Mouse (Mus musculus) CH12.LX (cell line): Measurements from ENCODE around the gene Slc25a10. TPM values are rescaled to one million over a fixed set of nuclear protein-coding genes. Genes with fewer than 3 reads are reported as not detected.

ENCODE experiments used
- DNase-seq: peaks from one replicate; pipeline ENCODE4 v3.0.0-alpha.2; 2013; ENCODE audit errors: extremely low read depth
- H3K27ac ChIP-seq: 2 replicates; pipeline ENCODE4 v1.5.1; 2012; ENCODE audit warnings: low read depth, mild to moderate bottlenecking, control low read depth, moderate library complexity; ENCODE audit not compliant: insufficient read depth
- H3K27me3 ChIP-seq: replicated peaks from 2 replicates; pipeline ENCODE3; 2012; ENCODE audit warnings: inconsistent platforms
- H3K36me3 ChIP-seq, 2 experiments: replicated peaks in 1 of 2; 2 replicates each; pipeline versions ENCODE3 to v1.6.1; 2012; ENCODE audit warnings: inconsistent platforms in 1 of 2, low read length in 1 of 2, mild to moderate bottlenecking in 1 of 2, mixed read lengths in 1 of 2, moderate library complexity in 1 of 2; ENCODE audit not compliant: control insufficient read depth in 1 of 2, insufficient read depth in 1 of 2
- H3K4me1 ChIP-seq, 2 experiments: 2 replicates each; pipeline ENCODE4 v1.6.1; 2012; ENCODE audit warnings: inconsistent platforms in 1 of 2, moderate library complexity in 1 of 2; ENCODE audit not compliant: insufficient read depth in 2 of 2, control insufficient read depth in 1 of 2
- H3K4me2 ChIP-seq: 2 replicates; pipeline ENCODE4 v1.6.1; 2012; ENCODE audit warnings: low read depth, mild to moderate bottlenecking, control low read depth; ENCODE audit not compliant: poor library complexity, insufficient read depth, severe bottlenecking
- H3K4me3 ChIP-seq, 3 experiments: fragments of 150-350 bp in 1 of 3; sonication (generic) in 1 of 3; replicated peaks in 1 of 3; 2 replicates each; pipeline versions ENCODE3 to v1.5.1; 2011 to 2012; ENCODE audit warnings: low read depth in 2 of 3, low read length in 2 of 3, mild to moderate bottlenecking in 2 of 3, moderate library complexity in 2 of 3, control low read depth in 1 of 3, improper control_type of control experiment in 1 of 3, inconsistent platforms in 1 of 3, mixed read lengths in 1 of 3; ENCODE audit not compliant: poor library complexity in 1 of 3
- H3K79me2 ChIP-seq: replicated peaks from 2 replicates; pipeline ENCODE4 v1.6.1; 2012; ENCODE audit warnings: mild to moderate bottlenecking, moderate library complexity; ENCODE audit not compliant: control insufficient read depth, poor library complexity, insufficient read depth, severe bottlenecking; ENCODE audit errors: extremely low read depth
- H3K9ac ChIP-seq: 2 replicates; pipeline ENCODE4 v1.6.1; 2012; ENCODE audit warnings: low read depth, mild to moderate bottlenecking, control low read depth, moderate library complexity; ENCODE audit not compliant: insufficient read depth
- H3K9me3 ChIP-seq: replicated peaks from 2 replicates; pipeline ENCODE3; 2012; ENCODE audit warnings: low read length, inconsistent platforms, mixed read lengths
- BHLHE40 ChIP-seq: IDR thresholded peaks from 2 replicates; pipeline ENCODE4 v1.6.1; 2011; ENCODE audit warnings: mild to moderate bottlenecking, low read depth, low read length, improper control_type of control experiment
- CHD1 ChIP-seq: IDR thresholded peaks from 2 replicates; pipeline ENCODE4 v1.6.1; 2012; ENCODE audit warnings: low read depth, low read length, improper control_type of control experiment, inconsistent platforms
- CHD2 ChIP-seq: IDR thresholded peaks from 2 replicates; pipeline ENCODE4 v1.6.1; 2011; ENCODE audit warnings: low read length, improper control_type of control experiment
- CTCF ChIP-seq, 2 experiments: IDR thresholded peaks in 1 of 2; conservative IDR thresholded peaks in 1 of 2; 2 replicates each; pipeline ENCODE4 v1.5.1; 2011 to 2012; ENCODE audit warnings: low read depth in 2 of 2, low read length in 2 of 2, improper control_type of control experiment in 1 of 2, inconsistent platforms in 1 of 2, mild to moderate bottlenecking in 1 of 2, moderate library complexity in 1 of 2
- ELF1 ChIP-seq: IDR thresholded peaks from 2 replicates; pipeline ENCODE4 v1.6.1; 2014; ENCODE audit warnings: low read depth, mild to moderate bottlenecking, inconsistent platforms, low read length, improper control_type of control experiment
- EP300 ChIP-seq: IDR thresholded peaks from 2 replicates; pipeline ENCODE4 v1.6.1; 2011; ENCODE audit warnings: low read length, improper control_type of control experiment
- HCFC1 ChIP-seq: IDR thresholded peaks from 2 replicates; pipeline ENCODE4 v1.6.1; 2012; ENCODE audit warnings: low read depth, mild to moderate bottlenecking, inconsistent platforms, low read length, improper control_type of control experiment
- IRF4 ChIP-seq: IDR thresholded peaks from 2 replicates; pipeline ENCODE4 v1.6.1; 2014; ENCODE audit warnings: low read depth, mild to moderate bottlenecking, inconsistent platforms, low read length, improper control_type of control experiment
- JUN ChIP-seq: IDR thresholded peaks from 2 replicates; pipeline ENCODE4 v1.6.1; 2011; ENCODE audit warnings: low read depth, mild to moderate bottlenecking, low read length, improper control_type of control experiment, moderate library complexity; ENCODE audit not compliant: insufficient read depth
- JUND ChIP-seq: conservative IDR thresholded peaks from 2 replicates; pipeline ENCODE4 v1.6.1; 2011; ENCODE audit warnings: low read depth, low read length, improper control_type of control experiment
- MAX ChIP-seq: IDR thresholded peaks from 2 replicates; pipeline ENCODE4 v1.6.1; 2011; ENCODE audit warnings: low read length, improper control_type of control experiment
- MAZ ChIP-seq: IDR thresholded peaks from 2 replicates; pipeline ENCODE4 v1.6.1; 2012; ENCODE audit warnings: low read depth, mild to moderate bottlenecking, inconsistent platforms, low read length, improper control_type of control experiment, moderate library complexity
- MEF2A ChIP-seq: IDR thresholded peaks from 2 replicates; pipeline ENCODE4 v1.6.1; 2014; ENCODE audit warnings: low read depth, mild to moderate bottlenecking, inconsistent platforms, low read length, improper control_type of control experiment, borderline replicate concordance
- MXI1 ChIP-seq: IDR thresholded peaks from 2 replicates; pipeline ENCODE4 v1.6.1; 2011; ENCODE audit warnings: mild to moderate bottlenecking, low read depth, low read length, improper control_type of control experiment
- MYC ChIP-seq: IDR thresholded peaks from 2 replicates; pipeline ENCODE4 v1.6.1; 2011; ENCODE audit warnings: low read depth, mild to moderate bottlenecking, improper control_type of control experiment, low read length
- NELFE ChIP-seq: IDR thresholded peaks from 2 replicates; pipeline ENCODE4 v1.6.1; 2011; ENCODE audit warnings: low read depth, low read length, improper control_type of control experiment
- POLR2AphosphoS2 ChIP-seq: IDR thresholded peaks from 2 replicates; pipeline ENCODE4 v1.6.1; 2011; ENCODE audit warnings: low read depth, low read length, improper control_type of control experiment
- RAD21 ChIP-seq: IDR thresholded peaks from 2 replicates; pipeline ENCODE4 v1.6.1; 2011; ENCODE audit warnings: low read depth, mild to moderate bottlenecking, low read length, improper control_type of control experiment, moderate library complexity
- RCOR1 ChIP-seq: conservative IDR thresholded peaks from 2 replicates; pipeline ENCODE4 v1.6.1; 2012; ENCODE audit warnings: low read depth, mild to moderate bottlenecking, inconsistent platforms, low read length, improper control_type of control experiment
- SIN3A ChIP-seq: IDR thresholded peaks from 2 replicates; pipeline ENCODE4 v1.6.1; 2012; ENCODE audit warnings: low read length, improper control_type of control experiment, inconsistent platforms
- SMC3 ChIP-seq: IDR thresholded peaks from 2 replicates; pipeline ENCODE4 v1.6.1; 2011; ENCODE audit warnings: low read depth, low read length, improper control_type of control experiment
- TBP ChIP-seq: conservative IDR thresholded peaks from 2 replicates; pipeline ENCODE4 v1.6.1; 2011; ENCODE audit warnings: low read depth, low read length, improper control_type of control experiment
- TCF12 ChIP-seq: IDR thresholded peaks from 2 replicates; pipeline ENCODE4 v1.6.1; 2014; ENCODE audit warnings: low read depth, mild to moderate bottlenecking, inconsistent platforms, low read length, improper control_type of control experiment
- USF1 ChIP-seq: IDR thresholded peaks from 2 replicates; pipeline ENCODE4 v1.6.1; 2014; ENCODE audit warnings: low read depth, mild to moderate bottlenecking, inconsistent platforms, low read length, improper control_type of control experiment
- ZC3H11A ChIP-seq: IDR thresholded peaks from 2 replicates; pipeline ENCODE4 v1.6.1; 2012; ENCODE audit warnings: low read depth, mild to moderate bottlenecking, inconsistent platforms, low read length, improper control_type of control experiment
- ZKSCAN1 ChIP-seq: IDR thresholded peaks from 2 replicates; pipeline ENCODE4 v1.6.1; 2012; ENCODE audit warnings: low read depth, inconsistent platforms, low read length, improper control_type of control experiment, borderline replicate concordance
- ZMIZ1 ChIP-seq: IDR thresholded peaks from 2 replicates; pipeline ENCODE4 v1.6.1; 2012; ENCODE audit warnings: low read depth, mild to moderate bottlenecking, inconsistent platforms, low read length, improper control_type of control experiment
- ZNF384 ChIP-seq: IDR thresholded peaks from 2 replicates; pipeline ENCODE4 v1.6.1; 2012; ENCODE audit warnings: low read depth, low read length, improper control_type of control experiment, inconsistent platforms
- dilution Hi-C: fragments of 300-500 bp; cut with MboI; formaldehyde crosslinking; loops from 2 replicates; pipeline ENCODE4 v1.14.3; 2020; ENCODE audit warnings: low sequenced_read_pairs; ENCODE audit not compliant: extremely low pct_unique_long_range_greater_than_20kb, extremely low pct_ligation_motif_present
- in situ Hi-C: fragments of 300-500 bp; cut with MboI; formaldehyde crosslinking; loops from 3 replicates; pipeline ENCODE4 v1.14.3; 2019; ENCODE audit warnings: low sequenced_read_pairs, low pct_ligation_motif_present, low pct_unique_long_range_greater_than_20kb, mixed read lengths
- polyA plus RNA-seq: library from polyadenylated mRNA; unstranded; fragments of >175 nt; gene quantifications from 2 replicates; pipeline ENCODE4 v1.2.1, GENCODE M21; 2012; ENCODE audit warnings: low read depth; ENCODE audit not compliant: insufficient read length
- total RNA-seq, 2 experiments: library from RNA; depleted of rRNA; stranded (reverse); fragments of 300-350 nt in 1 of 2; fragments of >200 nt in 1 of 2; gene quantifications; 2 replicates each; pipeline ENCODE4 v1.2.3; 2012 to 2014

Gene Slc25a10
- total and polyA plus RNA-seq, 3 experiments, result 32.9 to 45.9 (median 34.6) TPM

DNA sequence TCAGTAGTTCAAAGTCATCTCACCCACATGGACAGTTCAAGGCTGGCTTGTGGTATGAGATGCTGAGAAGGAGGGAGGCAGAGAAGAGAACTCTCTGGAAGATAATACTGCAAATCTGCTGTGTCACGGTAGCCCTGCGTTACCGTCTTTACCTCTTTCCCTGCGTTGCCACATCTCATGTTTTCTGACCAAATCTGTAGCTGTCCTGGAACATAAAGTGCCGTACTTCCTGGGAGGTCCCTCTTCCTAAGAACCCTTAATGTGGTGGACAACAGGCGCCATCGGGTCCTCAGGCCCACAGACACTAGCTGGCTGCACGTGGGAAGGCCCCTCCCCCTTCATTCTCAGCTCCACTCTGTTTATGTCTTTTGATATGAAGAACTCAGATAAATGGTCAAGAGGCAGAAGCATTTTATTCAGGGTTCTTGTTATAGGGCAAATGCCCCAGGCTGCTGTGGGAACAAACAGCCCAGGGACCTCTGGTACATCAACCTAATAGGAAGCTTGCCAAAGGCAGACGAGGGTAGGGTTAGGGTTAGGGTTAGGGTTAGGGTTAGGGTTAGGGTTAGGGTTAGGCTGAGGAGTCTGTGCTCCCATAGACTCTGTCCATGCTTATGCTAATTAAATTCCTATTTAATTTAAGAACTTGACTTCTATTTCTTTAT lies 36.2 kb downstream of the Slc25a10 start:
- Histone ChIP-seq H3K27me3 (peaks cover 18% of the 10 kb centered on the region), H3K9ac (no peak overlapping the region), H3K4me1 (peaks cover 0 to 14% of the 10 kb centered on the region in 2 experiments; a peak in 2 of 4 replicates), H3K79me2 (no peaks in the 10 kb centered on the region), H3K4me2 (no peak overlapping the region), H3K9me3 (peaks cover 13% of the 10 kb centered on the region), H3K4me3 (no peak overlapping the region), H3K27ac (no peak overlapping the region), H3K36me3 (no peaks in the 10 kb centered on the region)
- TF ChIP-seq JUND (no peak), POLR2AphosphoS2 (no peak), EP300 (no peak), RAD21 (no peak), BHLHE40 (no peak), MEF2A (no peak), CHD2 (no peak), MAX (no peak), JUN (no peak), ZNF384 (no peak), ZKSCAN1 (no peak), ELF1 (no peak), IRF4 (no peak), USF1 (no peak), ZMIZ1 (no peak), TCF12 (no peak), MAZ (no peak), RCOR1 (no peak), CHD1 (no peak)
- dilution Hi-C loops (no loop called here), in situ Hi-C loops (no loop called here)
- no peak for DNase-seq

DNA sequence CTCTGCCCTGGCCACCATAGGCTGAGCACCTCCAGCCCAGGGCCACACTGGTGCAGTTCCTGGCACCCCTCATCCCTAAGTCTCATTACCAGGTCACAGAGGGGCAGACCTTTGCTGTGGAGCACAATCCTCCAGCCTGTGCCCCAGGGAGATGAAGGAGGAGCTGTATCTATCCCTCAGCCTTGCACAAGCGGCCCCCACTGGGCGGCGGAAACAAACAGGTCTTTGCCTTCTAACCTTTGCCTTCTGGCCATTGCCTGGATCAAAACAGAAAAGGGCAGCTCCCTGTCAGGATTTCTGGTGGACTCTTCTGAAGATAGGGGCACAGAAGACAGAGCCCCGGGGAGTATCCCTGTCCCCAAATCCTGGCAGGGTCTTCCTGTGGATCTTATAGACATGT lies 37.3 kb downstream of the Slc25a10 start:
- H3K36me3 ChIP-seq, result no peaks in the 10 kb centered on the region
- TF ChIP-seq EP300 (no peak), ZMIZ1 (no peak), ZKSCAN1 (no peak), SIN3A (no peak), TBP (no peak), CTCF (conservative IDR thresholded peaks at IDR 0.05 in 1 of 2, IDR thresholded peaks at IDR 0.05 in 1 of 2; ENCODE audit: low read depth in 2 of 2, low read length in 2 of 2) (no peak), NELFE (no peak), MXI1 (no peak), ZC3H11A (no peak), SMC3 (no peak), HCFC1 (no peak), MYC (no peak), TCF12 (no peak)
- dilution Hi-C loops, result no loop called here
- H3K4me3 ChIP-seq, result no peak overlapping the region
- H3K4me2 ChIP-seq, result no peak overlapping the region
- in situ Hi-C loops, result no loop called here
- H3K27ac ChIP-seq, result no peak overlapping the region
- peaks cover 27% of the 10 kb centered on the region for H3K27me3 ChIP-seq
- peaks cover 0 to 14% of the 10 kb centered on the region in 2 experiments; a peak in 2 of 4 replicates for H3K4me1 ChIP-seq
- peaks cover 13% of the 10 kb centered on the region for H3K9me3 ChIP-seq
- H3K9ac ChIP-seq, result no peak overlapping the region
- no peaks in the 10 kb centered on the region for H3K79me2 ChIP-seq
- no peak for DNase-seq
